In genomic region chr6:70787524-70787923, GRCm38 (mm10) we compare ENCODE assay signal across 19 mouse cellular contexts. TPM values are rescaled to one million over a fixed set of nuclear protein-coding genes. Genes with fewer than 3 reads are reported as not detected.
DNase-seq lines count a peak whose midpoint lies in the region; ATAC-seq and TF ChIP-seq lines count a peak whose summit lies in the region.
"Had no signal": no experiment of that assay in that cellular context is flagged by ENCODE, and none has a peak within 500 bp of the region (broad histone marks: within the 10 kb centered on the region; RNA-seq: fewer than 3 reads in every experiment).

No protein-coding gene starts in this region.

- peaks cover 33% of the 10 kb centered on the region for H3K4me1 ChIP-seq in intestine, embryonic 16.5 days (ENCODE audit: control insufficient read depth, insufficient read depth, low read length)
- H3K4me1 ChIP-seq in intestine, embryonic 15.5 days (replicated peaks), result peaks cover 10% of the 10 kb centered on the region
- H3K4me1 ChIP-seq in liver, embryonic 14.5 days (replicated peaks; ENCODE audit: control insufficient read depth in 2 of 2, insufficient read depth in 2 of 2, low read length in 1 of 2), result peaks cover 28 to 31% of the 10 kb centered on the region in 2 experiments
- H3K4me1 ChIP-seq in stomach, postnatal 0 days (replicated peaks; ENCODE audit: control insufficient read depth, insufficient read depth), result no peaks in the 10 kb centered on the region; the same call in 1 of the 2 replicates

- 0 out of 2 replicates have a peak, but pooled peaks cover 2% of the 10 kb centered on the region for H3K36me3 ChIP-seq in intestine, embryonic 16.5 days (ENCODE audit: control insufficient read depth, insufficient read depth, low read length)
- no peaks in the 10 kb centered on the region; the same call in 1 of the 2 replicates for H3K36me3 ChIP-seq in intestine, embryonic 15.5 days
- peaks cover 27% of the 10 kb centered on the region for H3K36me3 ChIP-seq in liver, embryonic 14.5 days (replicated peaks; ENCODE audit: control insufficient read depth, insufficient read depth, low read depth)
- peaks cover 5% of the 10 kb centered on the region; the same call in 1 of the 2 replicates for H3K36me3 ChIP-seq in stomach, postnatal 0 days (ENCODE audit: control insufficient read depth, insufficient read depth, low read length)

- ATAC-seq in intestine, embryonic 16.5 days, result no peak
- ATAC-seq in intestine, embryonic 15.5 days, result no peak
- ATAC-seq in liver, embryonic 14.5 days (ENCODE audit: insufficient read depth), result no peak
- ATAC-seq in stomach, postnatal 0 days (ENCODE audit: low FRiP score, low TSS enrichment), result no peak
- ATAC-seq: forebrain, embryonic 13.5 days; midbrain, embryonic 13.5 days had no signal

- 44% methylated on average over 2 of the region's 2 CpGs for WGBS in intestine, embryonic 16.5 days
- WGBS in intestine, embryonic 15.5 days, result 56% methylated on average over 2 of the region's 2 CpGs
- WGBS in liver, embryonic 14.5 days (ENCODE audit: insufficient replicate concordance), result 43% methylated on average over 2 of the region's 2 CpGs
- 22% methylated on average over 2 of the region's 2 CpGs for whole genome bisulfite sequencing in stomach, postnatal 0 days

- no peak overlapping the region for H3K4me2 ChIP-seq in intestine, embryonic 16.5 days (ENCODE audit: low read depth, low read length)
- H3K4me2 ChIP-seq in intestine, embryonic 15.5 days (replicated peaks), result no peak overlapping the region
- H3K4me2 ChIP-seq in liver, embryonic 14.5 days (ENCODE audit: low read depth), result peak overlapping the region; percentile 82
- no peak overlapping the region for H3K4me2 ChIP-seq in stomach, postnatal 0 days (replicated peaks; ENCODE audit: low read depth)
- H3K4me2 ChIP-seq: forebrain, embryonic 13.5 days; hindbrain, embryonic 14.5 days; midbrain, embryonic 13.5 days had no signal

- no peak for TF ChIP-seq CTCF in liver, embryonic 14.5 days (IDR thresholded peaks at IDR 0.05; ENCODE audit: low read depth)
- no peak for TF ChIP-seq CTCF in stomach, postnatal 0 days (IDR thresholded peaks at IDR 0.05; ENCODE audit: low read depth)

- no peak overlapping the region for H3K9ac ChIP-seq in intestine, embryonic 16.5 days (ENCODE audit: low read depth, low read length)
- no peak overlapping the region for H3K9ac ChIP-seq in intestine, embryonic 15.5 days
- H3K9ac ChIP-seq in liver, embryonic 14.5 days (replicated peaks), result no peak overlapping the region
- H3K9ac ChIP-seq in stomach, postnatal 0 days (ENCODE audit: low read length), result no peak overlapping the region
- H3K9ac ChIP-seq: forebrain, embryonic 13.5 days; hindbrain, embryonic 14.5 days; midbrain, embryonic 13.5 days had no signal

- H3K27me3 ChIP-seq in intestine, embryonic 16.5 days (replicated peaks; ENCODE audit: control insufficient read depth, insufficient read depth, low read length), result no peaks in the 10 kb centered on the region
- H3K27me3 ChIP-seq in intestine, embryonic 15.5 days (replicated peaks), result no peaks in the 10 kb centered on the region
- H3K27me3 ChIP-seq in liver, embryonic 14.5 days (ENCODE audit: control insufficient read depth, insufficient read depth, low read length), result no peaks in the 10 kb centered on the region
- H3K27me3 ChIP-seq in stomach, postnatal 0 days (ENCODE audit: control insufficient read depth, insufficient read depth, low read length), result no peaks in the 10 kb centered on the region
- H3K27me3 ChIP-seq: forebrain, embryonic 13.5 days; midbrain, embryonic 13.5 days had no signal

- H3K4me3 ChIP-seq in intestine, embryonic 16.5 days (ENCODE audit: low read length), result no peak overlapping the region
- no peak overlapping the region for H3K4me3 ChIP-seq in intestine, embryonic 15.5 days (replicated peaks)
- H3K4me3 ChIP-seq in liver, embryonic 14.5 days (ENCODE audit: insufficient read depth in 1 of 2, low read depth in 2 of 2, low read length in 2 of 2), result no peak overlapping the region
- no peak overlapping the region for H3K4me3 ChIP-seq in stomach, postnatal 0 days (ENCODE audit: low read depth, low read length)
- H3K4me3 ChIP-seq: forebrain, embryonic 13.5 days; limb, embryonic 10.5 days; midbrain, embryonic 13.5 days; myocyte had no signal

- DNase-seq in NIH3T3 (ENCODE audit: low read depth), result peak; percentile 81
- DNase-seq in liver, embryonic 14.5 days (ENCODE audit: low read depth in 3 of 3, low spot score in 3 of 3), result no peak
- DNase-seq in stomach, postnatal 0 days (ENCODE audit: low spot score), result peak; percentile 10
- DNase-seq in spleen, postnatal 36 days (ENCODE audit: low spot score in 2 of 2), result no peak
- DNase-seq in layer of hippocampus, adult 9-10 months (ENCODE audit: low spot score), result no peak
- DNase-seq: cerebellum, adult 9-10 months; heart, postnatal 10 days; kidney, adult 11 months; kidney, postnatal 25 days; layer of hippocampus, postnatal 36 days; retina, postnatal 1 day had no signal

- H3K27ac ChIP-seq in intestine, embryonic 16.5 days (ENCODE audit: low read length), result 0 out of 2 replicates have a peak overlapping the region, but pooled peaks have one; percentile 18
- no peak overlapping the region for H3K27ac ChIP-seq in intestine, embryonic 15.5 days
- H3K27ac ChIP-seq in liver, embryonic 14.5 days, result no peak overlapping the region
- H3K27ac ChIP-seq in stomach, postnatal 0 days (replicated peaks), result no peak overlapping the region
- H3K27ac ChIP-seq: forebrain, embryonic 13.5 days; hindbrain, embryonic 14.5 days; limb, embryonic 10.5 days; macrophage; midbrain, embryonic 13.5 days had no signal

- TF ChIP-seq EP300 in liver, embryonic 14.5 days (IDR thresholded peaks at IDR 0.05; ENCODE audit: low read depth), result no peak
- no peak for TF ChIP-seq EP300 in stomach, postnatal 0 days (optimal IDR thresholded peaks at IDR 0.05)

- no peaks in the 10 kb centered on the region for H3K9me3 ChIP-seq in intestine, embryonic 16.5 days (ENCODE audit: control insufficient read depth, low read length)
- no peaks in the 10 kb centered on the region for H3K9me3 ChIP-seq in intestine, embryonic 15.5 days
- no peaks in the 10 kb centered on the region for H3K9me3 ChIP-seq in liver, embryonic 14.5 days (ENCODE audit: control insufficient read depth, low read length)
- no peaks in the 10 kb centered on the region for H3K9me3 ChIP-seq in stomach, postnatal 0 days (ENCODE audit: control insufficient read depth, low read length)
- H3K9me3 ChIP-seq: forebrain, embryonic 13.5 days; limb, embryonic 10.5 days; midbrain, embryonic 13.5 days had no signal

RNA-seq across cellular contexts. Expression of gene Rpia, which starts 4.5 kb away (rescaled TPM):
- 4.1 and 4.7 TPM in 2 replicates for polyA plus RNA-seq in intestine, embryonic 16.5 days (2015; fragmentation: Nextera tagmentation; extraction: Ambion mirVana)
- polyA plus RNA-seq in intestine, embryonic 15.5 days (2015; fragmentation: Nextera tagmentation; extraction: Ambion mirVana), result 4.9 and 5.0 TPM in 2 replicates
- polyA plus RNA-seq in liver, embryonic 14.5 days (2012; rRNA removed), result 24.4 and 36.7 TPM in 2 replicates
- 4.5 and 4.7 TPM in 2 replicates for polyA plus RNA-seq in liver, embryonic 14.5 days (2014; fragmentation: Nextera tagmentation; extraction: Ambion mirVana)
- polyA plus RNA-seq in stomach, postnatal 0 days (2015; fragmentation: Nextera tagmentation; extraction: Ambion mirVana), result 2.4 and 2.6 TPM in 2 replicates

RNA-seq across cellular contexts. Expression of gene Eif2ak3, which starts 56.8 kb away (rescaled TPM):
- polyA plus RNA-seq in intestine, embryonic 16.5 days (2015; fragmentation: Nextera tagmentation; extraction: Ambion mirVana), result 6.6 and 9.8 TPM in 2 replicates
- polyA plus RNA-seq in intestine, embryonic 15.5 days (2015; fragmentation: Nextera tagmentation; extraction: Ambion mirVana), result 9.7 and 9.9 TPM in 2 replicates
- polyA plus RNA-seq in liver, embryonic 14.5 days (2012; rRNA removed), result 3.2 and 3.3 TPM in 2 replicates
- polyA plus RNA-seq in liver, embryonic 14.5 days (2014; fragmentation: Nextera tagmentation; extraction: Ambion mirVana), result 2.3 and 2.5 TPM in 2 replicates
- 6.7 and 7.6 TPM in 2 replicates for polyA plus RNA-seq in stomach, postnatal 0 days (2015; fragmentation: Nextera tagmentation; extraction: Ambion mirVana)

Comparison
In these comparisons a context has a peak if more than half of its experiments do, and no peak if none do; other contexts are left out.
1. DNase-seq: peak in NIH3T3 (single experiment) and stomach, postnatal 0 days (single experiment); none in liver, embryonic 14.5 days (0 of 3), spleen, postnatal 36 days (0 of 2) and layer of hippocampus, adult 9-10 months (single experiment).